Mouse (Mus musculus) splenic B cell, adult 2 months (primary cell): ENCODE measurements around the gene Zfyve19.

ENCODE experiments used
- DNase-seq: peaks from one replicate; pipeline ENCODE4 v3.0.0-alpha.2; 2011; ENCODE audit warnings: low read depth, low spot score
- H3K27me3 ChIP-seq: 2 replicates; pipeline ENCODE4 v1.6.1; 2012; ENCODE audit warnings: mild to moderate bottlenecking, low read length, moderate library complexity, mixed read lengths; ENCODE audit not compliant: control insufficient read depth, poor library complexity, insufficient read depth, severe bottlenecking
- H3K36me3 ChIP-seq: 2 replicates; pipeline ENCODE4 v1.6.1; 2012; ENCODE audit warnings: mild to moderate bottlenecking, low read length, moderate library complexity, mixed read lengths; ENCODE audit not compliant: control insufficient read depth, poor library complexity, insufficient read depth, severe bottlenecking

Gene Zfyve19

GRCm38 (mm10) chr2:119260518-119260917 lies 52.1 kb downstream of the Zfyve19 start:
- Histone ChIP-seq H3K27me3 (no peaks in the 10 kb centered on the region; the same call in 1 of the 2 replicates), H3K36me3 (no peaks in the 10 kb centered on the region)
- DNase-seq: no peak

GRCm38 (mm10) chr2:119261326-119261725 lies 52.9 kb downstream of the Zfyve19 start:
- DNase-seq: no peak
- H3K27me3 ChIP-seq: no peaks in the 10 kb centered on the region; the same call in 1 of the 2 replicates
- no peaks in the 10 kb centered on the region for H3K36me3 ChIP-seq

GRCm38 (mm10) chr2:119262978-119263377 lies 54.6 kb downstream of the Zfyve19 start:
- H3K27me3 ChIP-seq: no peaks in the 10 kb centered on the region
- no peak for DNase-seq
- no peaks in the 10 kb centered on the region for H3K36me3 ChIP-seq

GRCm38 (mm10) chr2:119263813-119264212 lies 55.4 kb downstream of the Zfyve19 start:
- Histone ChIP-seq H3K36me3 (no peaks in the 10 kb centered on the region), H3K27me3 (no peaks in the 10 kb centered on the region)
- no peak for DNase-seq
